Mouse (Mus musculus): ENCODE results near the gene Tfap2e. TPM values are rescaled to one million over a fixed set of nuclear protein-coding genes. Genes with fewer than 3 reads are reported as not detected.
A peak's percentile ranks its signal among the peaks of the same experiment; 100 is the strongest.

The Tfap2e gene
- polyA plus RNA-seq, 1 experiment from 2014 or later = not detected

DNA sequence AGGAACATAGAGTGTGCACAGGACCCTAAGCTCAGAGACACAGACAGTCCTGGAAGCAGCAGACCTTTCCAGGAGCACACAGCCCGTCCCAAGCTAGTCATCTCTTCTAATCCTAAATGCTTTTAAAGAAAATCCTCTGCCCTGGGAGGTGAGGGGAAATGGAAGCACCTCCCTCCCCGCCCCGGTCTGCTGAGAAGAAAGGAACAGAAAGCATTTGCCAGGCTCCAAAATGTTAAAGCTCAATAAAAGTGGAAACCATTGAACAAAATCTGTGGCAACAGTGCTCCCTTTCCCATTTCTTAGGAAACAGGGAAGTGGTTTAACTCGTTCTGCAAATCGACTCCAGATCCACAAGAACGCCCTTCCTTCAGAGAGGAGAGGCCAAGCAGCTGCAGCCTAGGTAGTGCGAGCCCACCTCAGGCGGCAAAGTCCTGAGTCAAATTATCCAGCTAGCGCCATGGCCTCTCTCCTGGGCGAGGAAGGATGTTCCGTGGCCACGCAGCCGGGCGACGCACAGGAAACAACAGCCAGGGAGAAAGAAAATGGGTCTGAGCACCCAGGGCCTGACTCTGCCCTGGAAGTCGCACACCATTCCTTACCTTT is 1.9 kb downstream of the Tfap2e start:
- Histone ChIP-seq H3K27ac (no peak overlapping the region), H3K27me3 (replicated peaks) (peaks cover 92% of the 10 kb centered on the region), H3K4me1 (replicated peaks) (peaks cover 21% of the 10 kb centered on the region), H3K4me2 (replicated peaks) (no peak overlapping the region; the same call in 1 of the 2 replicates), H3K9ac (no peak overlapping the region), H3K4me3 (replicated peaks) (no peak overlapping the region), H3K36me3 (no peaks in the 10 kb centered on the region), H3K9me3 (no peaks in the 10 kb centered on the region)
- no peak for ATAC-seq
- 4% methylated on average over 16 of the region's 16 CpGs for WGBS

GRCm38 (mm10) chr4:126732531-126733380 is 3.3 kb downstream of the Tfap2e start:
- no peak overlapping the region for H3K9ac ChIP-seq
- peaks cover 82% of the 10 kb centered on the region for H3K27me3 ChIP-seq (replicated peaks)
- H3K4me2 ChIP-seq (replicated peaks) = peak overlapping the region; percentile 7
- no peaks in the 10 kb centered on the region for H3K36me3 ChIP-seq
- ATAC-seq = no peak
- peaks cover 21% of the 10 kb centered on the region for H3K4me1 ChIP-seq (replicated peaks)
- no peaks in the 10 kb centered on the region for H3K9me3 ChIP-seq
- H3K27ac ChIP-seq = no peak overlapping the region
- no peak overlapping the region for H3K4me3 ChIP-seq (replicated peaks)
- WGBS = 4% methylated on average over 26 of the region's 26 CpGs

DNA sequence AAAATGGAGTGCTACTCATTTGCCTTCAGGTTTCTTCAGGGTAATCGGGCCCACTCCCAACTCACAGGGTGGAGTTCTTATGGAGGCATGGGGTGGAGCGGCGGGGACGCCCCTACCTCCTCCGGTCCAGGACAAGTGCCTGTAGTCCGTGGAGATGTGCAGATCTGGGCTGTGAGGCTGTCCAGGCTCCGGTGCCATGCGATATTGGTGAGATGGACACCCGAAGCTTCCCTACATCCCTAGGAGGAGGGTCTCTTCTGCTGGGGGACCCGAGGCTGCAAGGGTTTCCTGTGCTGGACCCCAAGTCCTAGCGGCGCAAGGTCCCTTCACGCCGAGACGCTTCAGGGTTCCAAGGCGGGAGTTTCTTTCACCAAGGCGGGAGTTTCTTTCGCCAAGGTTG is 3.9 kb downstream of the Tfap2e start:
- Histone ChIP-seq H3K9me3 (no peaks in the 10 kb centered on the region), H3K4me3 (replicated peaks) (no peak overlapping the region), H3K4me2 (replicated peaks) (peak overlapping the region; percentile 7), H3K9ac (no peak overlapping the region), H3K27me3 (replicated peaks) (peaks cover 76% of the 10 kb centered on the region), H3K4me1 (replicated peaks) (peaks cover 21% of the 10 kb centered on the region), H3K27ac (no peak overlapping the region), H3K36me3 (no peaks in the 10 kb centered on the region)
- 4% methylated on average over 18 of the region's 18 CpGs for WGBS
- no peak for ATAC-seq

- Histone ChIP-seq H3K27ac (no peak overlapping the region), H3K4me1 (replicated peaks) (no peaks in the 10 kb centered on the region), H3K36me3 (peaks cover 29% of the 10 kb centered on the region), H3K9me3 (no peaks in the 10 kb centered on the region), H3K9ac (no peak overlapping the region), H3K4me3 (replicated peaks) (no peak overlapping the region), H3K4me2 (replicated peaks) (no peak overlapping the region), H3K27me3 (replicated peaks) (no peaks in the 10 kb centered on the region)
- no peak for ATAC-seq
- WGBS = 87% methylated on average over 5 of the region's 5 CpGs
Measured at GRCm38 (mm10) chr4:126707439-126707826, 28.6 kb downstream of the Tfap2e start.

GRCm38 (mm10) chr4:126706630-126707438 is 29.2 kb downstream of the Tfap2e start:
- 83% methylated on average over 12 of the region's 12 CpGs for WGBS

GRCm38 (mm10) chr4:126696908-126697307 is 39.1 kb downstream of the Tfap2e start:
- 93% methylated on average over 4 of the region's 4 CpGs for WGBS
- peaks cover 5% of the 10 kb centered on the region for H3K36me3 ChIP-seq

More at GRCm38 (mm10) chr4:126706630-126707438, 29.2 kb downstream of the Tfap2e start:
- H3K4me1 ChIP-seq (replicated peaks) = no peaks in the 10 kb centered on the region
- no peak overlapping the region for H3K4me3 ChIP-seq (replicated peaks)
- no peak for ATAC-seq
- no peaks in the 10 kb centered on the region for H3K27me3 ChIP-seq (replicated peaks)
- H3K4me2 ChIP-seq (replicated peaks) = no peak overlapping the region
- H3K36me3 ChIP-seq = peaks cover 26% of the 10 kb centered on the region
- H3K9ac ChIP-seq = no peak overlapping the region
- no peak overlapping the region for H3K27ac ChIP-seq
- no peaks in the 10 kb centered on the region for H3K9me3 ChIP-seq

GRCm38 (mm10) chr4:126693021-126693420 is 43.0 kb downstream of the Tfap2e start:
- Histone ChIP-seq H3K4me1 (replicated peaks) (no peaks in the 10 kb centered on the region), H3K36me3 (peaks cover 2% of the 10 kb centered on the region; the same call in 1 of the 2 replicates), H3K27ac (no peak overlapping the region), H3K9me3 (no peaks in the 10 kb centered on the region), H3K4me3 (replicated peaks) (no peak overlapping the region), H3K4me2 (replicated peaks) (no peak overlapping the region), H3K27me3 (replicated peaks) (no peaks in the 10 kb centered on the region), H3K9ac (no peak overlapping the region)
- WGBS = 87% methylated on average over 5 of the region's 5 CpGs
- ATAC-seq = no peak

More at GRCm38 (mm10) chr4:126696908-126697307, 39.1 kb downstream of the Tfap2e start:
- no peak overlapping the region for H3K27ac ChIP-seq
- no peak overlapping the region for H3K4me2 ChIP-seq (replicated peaks)
- H3K9ac ChIP-seq = no peak overlapping the region
- H3K27me3 ChIP-seq (replicated peaks) = no peaks in the 10 kb centered on the region
- no peaks in the 10 kb centered on the region for H3K4me1 ChIP-seq (replicated peaks)
- no peaks in the 10 kb centered on the region for H3K9me3 ChIP-seq
- no peak for ATAC-seq
- H3K4me3 ChIP-seq (replicated peaks) = no peak overlapping the region

DNA sequence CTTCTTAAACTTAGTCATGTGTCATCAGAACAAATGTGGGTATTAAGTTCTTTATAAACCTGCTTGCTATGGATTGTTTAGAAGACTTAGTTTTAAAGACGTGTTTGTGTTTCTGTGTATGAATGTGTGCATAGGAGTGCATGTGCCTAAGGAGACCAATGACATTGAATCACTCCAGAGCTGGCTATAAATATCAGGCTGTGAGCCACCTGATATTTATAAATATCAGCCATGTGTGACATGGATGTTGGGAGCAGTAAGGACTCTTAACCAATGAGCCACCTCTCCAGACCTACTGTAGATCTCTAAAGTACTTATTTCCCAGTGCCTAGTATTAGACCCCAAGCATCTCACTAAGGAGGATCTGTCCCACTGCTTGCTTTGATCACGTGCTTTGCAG is 46.6 kb downstream of the Tfap2e start:
- no peak overlapping the region for H3K9ac ChIP-seq
- no peaks in the 10 kb centered on the region for H3K27me3 ChIP-seq (replicated peaks)
- WGBS = 81% methylated on average over 2 of the region's 2 CpGs
- no peaks in the 10 kb centered on the region for H3K4me1 ChIP-seq (replicated peaks)
- no peak overlapping the region for H3K27ac ChIP-seq
- no peak overlapping the region for H3K4me3 ChIP-seq (replicated peaks)
- H3K36me3 ChIP-seq = peaks cover 12% of the 10 kb centered on the region
- no peak overlapping the region for H3K4me2 ChIP-seq (replicated peaks)
- no peaks in the 10 kb centered on the region for H3K9me3 ChIP-seq
- ATAC-seq = no peak

DNA sequence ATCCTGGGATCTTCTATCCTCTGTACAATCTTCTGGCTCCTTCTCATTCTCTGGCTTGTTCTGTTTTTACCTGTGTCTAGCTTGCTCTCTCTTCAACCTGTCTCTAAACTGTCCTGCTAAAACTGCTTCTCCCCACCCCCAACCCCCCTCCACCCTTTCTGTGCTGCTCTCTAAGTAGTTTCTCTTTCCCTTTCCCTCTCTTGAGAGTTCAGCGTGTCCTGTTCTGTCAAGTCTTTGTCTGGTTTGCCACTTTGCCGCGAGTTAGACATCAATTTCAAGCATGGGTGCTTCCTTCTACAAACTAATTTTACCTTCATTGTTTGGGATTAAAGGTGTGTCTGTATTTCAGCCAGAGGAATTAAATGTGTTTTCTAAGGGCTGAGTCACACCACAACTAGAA is 53.0 kb downstream of the Tfap2e start:
- no peak for ATAC-seq
- H3K4me3 ChIP-seq (replicated peaks) = no peak overlapping the region
- no peak overlapping the region for H3K9ac ChIP-seq
- no peak overlapping the region for H3K27ac ChIP-seq
- WGBS = 78% methylated on average over 3 of the region's 3 CpGs
- no peaks in the 10 kb centered on the region for H3K27me3 ChIP-seq (replicated peaks)
- H3K36me3 ChIP-seq = peaks cover 13% of the 10 kb centered on the region
- no peak overlapping the region for H3K4me2 ChIP-seq (replicated peaks)
- H3K9me3 ChIP-seq = no peaks in the 10 kb centered on the region
- H3K4me1 ChIP-seq (replicated peaks) = no peaks in the 10 kb centered on the region

- Histone ChIP-seq H3K9me3 (no peaks in the 10 kb centered on the region), H3K4me1 (replicated peaks) (no peaks in the 10 kb centered on the region), H3K36me3 (peaks cover 11% of the 10 kb centered on the region; the same call in 1 of the 2 replicates), H3K27me3 (replicated peaks) (no peaks in the 10 kb centered on the region), H3K4me3 (replicated peaks) (no peak overlapping the region), H3K9ac (no peak overlapping the region), H3K27ac (no peak overlapping the region), H3K4me2 (replicated peaks) (no peak overlapping the region)
- ATAC-seq = no peak
- WGBS = 80% methylated on average over 5 of the region's 5 CpGs
Measured at GRCm38 (mm10) chr4:126682298-126682697, 53.7 kb downstream of the Tfap2e start.

DNA sequence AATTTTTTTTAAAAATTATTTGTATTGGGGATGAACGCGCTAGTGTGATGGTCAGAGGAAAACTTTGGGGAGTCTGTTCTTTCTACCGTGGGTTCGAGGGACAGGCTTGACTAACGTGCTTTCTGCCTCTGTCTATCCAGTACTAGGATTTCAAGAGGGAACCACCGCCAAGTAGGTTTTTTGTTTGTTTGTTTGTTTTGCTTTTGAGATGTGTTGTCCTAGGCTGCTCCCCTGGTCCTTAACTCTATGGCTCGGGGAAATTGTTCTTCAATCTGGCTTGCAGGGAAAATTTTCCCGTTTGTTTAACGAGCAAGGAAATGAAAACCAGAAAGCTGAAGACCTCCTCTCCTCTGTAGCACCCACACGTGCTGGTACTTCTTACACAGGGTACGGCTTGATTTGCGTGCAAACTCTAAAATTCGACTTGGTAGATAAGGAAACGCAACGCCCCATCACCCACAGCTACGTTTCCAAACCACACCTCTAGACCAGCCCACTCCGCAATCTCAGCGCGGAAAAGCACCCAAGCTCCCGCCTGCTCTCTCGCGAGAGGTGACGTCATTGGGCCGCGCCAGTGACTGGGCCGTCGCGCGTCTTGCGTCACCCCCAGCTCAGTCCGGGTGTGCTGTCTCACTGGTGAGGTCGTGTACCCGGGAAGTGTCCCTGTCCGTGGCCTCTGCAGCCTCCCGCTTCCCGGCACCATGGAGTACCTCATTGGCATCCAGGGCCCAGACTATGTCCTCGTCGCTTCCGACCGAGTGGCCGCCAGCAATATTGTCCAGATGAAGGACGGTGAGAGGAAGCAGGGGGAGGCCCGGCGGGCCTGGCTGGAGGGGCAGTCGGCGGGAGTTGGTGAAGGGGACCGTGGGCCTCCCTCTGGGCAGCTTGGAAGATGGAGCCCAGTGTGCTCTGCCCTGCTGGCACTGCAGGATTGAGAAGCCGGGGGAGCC is 58.7 kb downstream of the Tfap2e start, which contains the start of gene Psmb2:
Gene Psmb2 (plus strand): TSS at position 577 of the 950 bp plus-strand sequence.
- H3K4me2 ChIP-seq (replicated peaks) = peak within 1 kb of the TSS; percentile 70
- H3K36me3 ChIP-seq = no peaks in the 10 kb centered on the region
- no peaks in the 10 kb centered on the region for H3K4me1 ChIP-seq (replicated peaks)
- peak within 1 kb of the TSS; percentile 60 for H3K27ac ChIP-seq
- no peaks in the 10 kb centered on the region for H3K27me3 ChIP-seq (replicated peaks)
- peak; percentile 100 for ATAC-seq
- H3K4me3 ChIP-seq (replicated peaks) = peak within 1 kb of the TSS; percentile 85
- 2% methylated on average over 48 of the region's 48 CpGs for WGBS
- H3K9me3 ChIP-seq = no peaks in the 10 kb centered on the region
- peak within 1 kb of the TSS; percentile 93 for H3K9ac ChIP-seq
